Mouse (Mus musculus): Measurements from ENCODE around the gene Sspo. TPM values are rescaled to one million over a fixed set of nuclear protein-coding genes. Genes with fewer than 3 reads are reported as not detected.

The Sspo gene
- polyA plus RNA-seq, 1 experiment from 2014 or later = 0.54 TPM

DNA sequence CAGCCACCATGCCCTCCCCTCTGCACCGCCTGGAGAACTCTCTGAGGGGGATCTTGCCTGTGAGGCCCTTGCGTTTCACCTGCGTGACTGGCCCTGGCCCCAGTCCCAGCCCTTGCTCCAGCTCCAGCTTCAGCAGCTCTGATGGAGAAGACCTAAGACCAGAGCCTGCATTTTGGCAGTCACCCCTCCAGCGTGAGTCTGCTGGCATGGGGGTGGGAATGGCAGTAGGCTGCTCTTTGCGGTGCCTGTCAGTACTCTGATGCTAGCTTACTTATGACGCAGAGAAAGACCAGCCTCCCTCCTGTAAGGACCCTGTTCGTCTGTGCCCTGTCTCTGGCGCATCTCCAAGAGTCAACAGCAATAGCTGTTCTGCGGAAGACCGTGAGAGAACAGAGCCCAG lies 34.9 kb upstream of the Sspo start:
- Histone ChIP-seq H3K9ac (ENCODE audit: low read depth, low read length) (no peak overlapping the region), H3K4me2 (no peak overlapping the region), H3K9me3 (replicated peaks; ENCODE audit: control insufficient read depth, low read length) (no peaks in the 10 kb centered on the region), H3K4me3 (ENCODE audit: low read depth, low read length) (no peak overlapping the region), H3K4me1 (ENCODE audit: control insufficient read depth, insufficient read depth, low read length) (no peaks in the 10 kb centered on the region), H3K27me3 (ENCODE audit: control insufficient read depth, insufficient read depth, low read length) (no peaks in the 10 kb centered on the region), H3K27ac (ENCODE audit: low read depth, low read length) (no peak overlapping the region), H3K36me3 (ENCODE audit: control insufficient read depth, insufficient read depth, low read length) (peaks cover 58% of the 10 kb centered on the region)
- 77% methylated on average over 10 of the region's 10 CpGs for WGBS (ENCODE audit: insufficient replicate concordance)
- ATAC-seq (replicated peaks; ENCODE audit: insufficient number of reproducible peaks, low FRiP score, low TSS enrichment) = no peak

DNA sequence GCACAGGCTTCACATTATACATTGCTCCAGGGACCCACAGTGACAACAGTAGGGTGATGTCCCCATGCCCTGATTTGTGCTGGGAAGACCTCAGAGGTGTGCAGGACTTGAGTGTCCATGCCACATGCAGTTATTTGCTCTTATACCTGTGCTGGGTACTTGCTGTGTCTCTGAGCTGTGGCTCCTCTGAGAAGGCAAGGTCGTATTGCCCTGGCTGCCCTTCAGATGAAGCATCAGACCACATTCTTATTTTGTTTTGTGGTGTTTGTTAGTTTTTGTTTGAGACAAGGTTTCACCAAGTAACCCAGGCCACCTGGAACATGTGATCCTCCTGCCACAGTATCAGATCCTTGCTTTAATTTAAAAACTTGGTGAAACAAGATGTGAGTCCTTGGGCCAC lies 33.1 kb upstream of the Sspo start:
- Histone ChIP-seq H3K4me1 (ENCODE audit: control insufficient read depth, insufficient read depth, low read length) (no peaks in the 10 kb centered on the region), H3K27me3 (ENCODE audit: control insufficient read depth, insufficient read depth, low read length) (no peaks in the 10 kb centered on the region), H3K9me3 (replicated peaks; ENCODE audit: control insufficient read depth, low read length) (no peaks in the 10 kb centered on the region), H3K36me3 (ENCODE audit: control insufficient read depth, insufficient read depth, low read length) (peaks cover 47% of the 10 kb centered on the region), H3K4me2 (no peak overlapping the region), H3K27ac (ENCODE audit: low read depth, low read length) (no peak overlapping the region), H3K9ac (ENCODE audit: low read depth, low read length) (no peak overlapping the region), H3K4me3 (ENCODE audit: low read depth, low read length) (no peak overlapping the region)
- no peak for ATAC-seq (replicated peaks; ENCODE audit: insufficient number of reproducible peaks, low FRiP score, low TSS enrichment)
- WGBS (ENCODE audit: insufficient replicate concordance) = 68% methylated on average over 1 of the region's 1 CpGs

DNA sequence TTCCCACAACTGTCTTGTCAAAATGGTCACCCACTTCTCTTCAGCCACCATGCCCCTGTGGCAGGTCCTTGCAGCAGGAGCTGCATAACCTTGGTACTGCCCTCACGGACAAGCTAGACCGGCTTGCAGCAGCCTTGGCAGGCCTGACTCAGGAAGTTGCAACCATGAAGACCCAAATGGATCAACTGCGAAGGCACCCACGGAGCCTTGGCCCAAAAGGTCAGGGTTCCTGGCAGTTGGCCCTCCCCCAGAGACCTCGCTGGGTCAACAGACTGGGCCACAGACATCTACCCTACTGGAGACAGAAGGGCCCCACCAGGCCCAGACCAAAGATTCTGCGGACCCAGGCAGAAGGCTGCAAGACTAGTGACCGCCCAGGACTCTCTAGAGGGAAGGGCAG lies 32.4 kb upstream of the Sspo start:
- no peaks in the 10 kb centered on the region for H3K9me3 ChIP-seq (replicated peaks; ENCODE audit: control insufficient read depth, low read length)
- peaks cover 45% of the 10 kb centered on the region for H3K36me3 ChIP-seq (ENCODE audit: control insufficient read depth, insufficient read depth, low read length)
- no peak overlapping the region for H3K4me3 ChIP-seq (ENCODE audit: low read depth, low read length)
- 93% methylated on average over 7 of the region's 7 CpGs for WGBS (ENCODE audit: insufficient replicate concordance)
- no peaks in the 10 kb centered on the region for H3K27me3 ChIP-seq (ENCODE audit: control insufficient read depth, insufficient read depth, low read length)
- H3K27ac ChIP-seq (ENCODE audit: low read depth, low read length) = no peak overlapping the region
- no peak overlapping the region for H3K9ac ChIP-seq (ENCODE audit: low read depth, low read length)
- H3K4me2 ChIP-seq = no peak overlapping the region
- no peaks in the 10 kb centered on the region for H3K4me1 ChIP-seq (ENCODE audit: control insufficient read depth, insufficient read depth, low read length)
- ATAC-seq (replicated peaks; ENCODE audit: insufficient number of reproducible peaks, low FRiP score, low TSS enrichment) = no peak

GRCm38 (mm10) chr6:48416486-48416885 lies 31.5 kb upstream of the Sspo start:
- H3K4me3 ChIP-seq (ENCODE audit: low read depth, low read length) = no peak overlapping the region
- H3K4me1 ChIP-seq (ENCODE audit: control insufficient read depth, insufficient read depth, low read length) = no peaks in the 10 kb centered on the region
- 78% methylated on average over 2 of the region's 2 CpGs for WGBS (ENCODE audit: insufficient replicate concordance)
- peaks cover 45% of the 10 kb centered on the region for H3K36me3 ChIP-seq (ENCODE audit: control insufficient read depth, insufficient read depth, low read length)
- no peaks in the 10 kb centered on the region for H3K9me3 ChIP-seq (replicated peaks; ENCODE audit: control insufficient read depth, low read length)
- H3K4me2 ChIP-seq = no peak overlapping the region
- H3K27ac ChIP-seq (ENCODE audit: low read depth, low read length) = no peak overlapping the region
- H3K27me3 ChIP-seq (ENCODE audit: control insufficient read depth, insufficient read depth, low read length) = no peaks in the 10 kb centered on the region
- no peak overlapping the region for H3K9ac ChIP-seq (ENCODE audit: low read depth, low read length)
- ATAC-seq (replicated peaks; ENCODE audit: insufficient number of reproducible peaks, low FRiP score, low TSS enrichment) = no peak

- H3K36me3 ChIP-seq (ENCODE audit: control insufficient read depth, insufficient read depth, low read length) = peaks cover 16% of the 10 kb centered on the region; the same call in 1 of the 2 replicates
- WGBS (ENCODE audit: insufficient replicate concordance) = 11% methylated on average over 2 of the region's 2 CpGs
- no peak for ATAC-seq (replicated peaks; ENCODE audit: insufficient number of reproducible peaks, low FRiP score, low TSS enrichment)
- no peaks in the 10 kb centered on the region for H3K27me3 ChIP-seq (ENCODE audit: control insufficient read depth, insufficient read depth, low read length)
- no peak overlapping the region for H3K4me3 ChIP-seq (ENCODE audit: low read depth, low read length)
- H3K4me1 ChIP-seq (ENCODE audit: control insufficient read depth, insufficient read depth, low read length) = no peaks in the 10 kb centered on the region
- no peak overlapping the region for H3K4me2 ChIP-seq
- H3K9ac ChIP-seq (ENCODE audit: low read depth, low read length) = no peak overlapping the region
- H3K27ac ChIP-seq (ENCODE audit: low read depth, low read length) = no peak overlapping the region
- no peaks in the 10 kb centered on the region for H3K9me3 ChIP-seq (replicated peaks; ENCODE audit: control insufficient read depth, low read length)
Measured at GRCm38 (mm10) chr6:48420647-48421046, 27.4 kb upstream of the Sspo start.

- Histone ChIP-seq H3K4me1 (ENCODE audit: control insufficient read depth, insufficient read depth, low read length) (no peaks in the 10 kb centered on the region), H3K4me2 (no peak overlapping the region), H3K4me3 (ENCODE audit: low read depth, low read length) (no peak overlapping the region), H3K36me3 (ENCODE audit: control insufficient read depth, insufficient read depth, low read length) (peaks cover 3% of the 10 kb centered on the region; the same call in 1 of the 2 replicates), H3K9me3 (replicated peaks; ENCODE audit: control insufficient read depth, low read length) (no peaks in the 10 kb centered on the region), H3K9ac (ENCODE audit: low read depth, low read length) (no peak overlapping the region), H3K27ac (ENCODE audit: low read depth, low read length) (no peak overlapping the region), H3K27me3 (ENCODE audit: control insufficient read depth, insufficient read depth, low read length) (no peaks in the 10 kb centered on the region; the same call in 1 of the 2 replicates)
- 65% methylated on average over 3 of the region's 3 CpGs for WGBS (ENCODE audit: insufficient replicate concordance)
- ATAC-seq (replicated peaks; ENCODE audit: insufficient number of reproducible peaks, low FRiP score, low TSS enrichment) = no peak
Measured at GRCm38 (mm10) chr6:48423336-48423735, 24.7 kb upstream of the Sspo start.

- WGBS (ENCODE audit: insufficient replicate concordance) = 65% methylated on average over 5 of the region's 5 CpGs
- ATAC-seq (replicated peaks; ENCODE audit: insufficient number of reproducible peaks, low FRiP score, low TSS enrichment) = no peak
- no peak overlapping the region for H3K27ac ChIP-seq (ENCODE audit: low read depth, low read length)
Measured at GRCm38 (mm10) chr6:48424074-48424473, 24.0 kb upstream of the Sspo start.

DNA sequence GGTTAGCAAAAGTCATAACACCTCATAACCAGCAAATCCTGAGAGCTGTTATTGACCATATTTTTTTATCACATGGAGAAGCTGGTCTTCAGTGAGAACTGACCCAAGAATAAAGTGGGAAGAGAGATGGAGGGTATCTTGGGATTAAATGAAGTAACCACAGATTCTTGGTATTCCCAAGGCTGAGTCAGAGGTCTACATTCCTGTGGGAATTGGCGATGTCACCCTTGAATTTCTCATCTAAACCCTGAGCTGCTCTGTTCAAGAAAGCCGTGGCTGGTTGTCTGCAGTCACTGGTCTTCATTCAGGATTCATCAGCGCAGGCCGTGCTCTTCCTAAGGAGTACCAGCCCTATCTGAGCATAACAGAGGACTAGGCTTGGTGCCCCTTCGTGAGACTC lies 21.1 kb upstream of the Sspo start:
- Histone ChIP-seq H3K4me1 (ENCODE audit: control insufficient read depth, insufficient read depth, low read length) (no peaks in the 10 kb centered on the region), H3K27ac (ENCODE audit: low read depth, low read length) (no peak overlapping the region), H3K27me3 (ENCODE audit: control insufficient read depth, insufficient read depth, low read length) (no peaks in the 10 kb centered on the region; the same call in 1 of the 2 replicates), H3K4me3 (ENCODE audit: low read depth, low read length) (no peak overlapping the region), H3K4me2 (no peak overlapping the region), H3K9me3 (replicated peaks; ENCODE audit: control insufficient read depth, low read length) (no peaks in the 10 kb centered on the region), H3K9ac (ENCODE audit: low read depth, low read length) (no peak overlapping the region), H3K36me3 (ENCODE audit: control insufficient read depth, insufficient read depth, low read length) (no peaks in the 10 kb centered on the region)
- WGBS (ENCODE audit: insufficient replicate concordance) = 68% methylated on average over 5 of the region's 5 CpGs
- ATAC-seq (replicated peaks; ENCODE audit: insufficient number of reproducible peaks, low FRiP score, low TSS enrichment) = no peak

More at GRCm38 (mm10) chr6:48424074-48424473, 24.0 kb upstream of the Sspo start:
- Histone ChIP-seq H3K9me3 (replicated peaks; ENCODE audit: control insufficient read depth, low read length) (no peaks in the 10 kb centered on the region), H3K4me2 (no peak overlapping the region), H3K4me1 (ENCODE audit: control insufficient read depth, insufficient read depth, low read length) (no peaks in the 10 kb centered on the region), H3K36me3 (ENCODE audit: control insufficient read depth, insufficient read depth, low read length) (no peaks in the 10 kb centered on the region), H3K9ac (ENCODE audit: low read depth, low read length) (no peak overlapping the region), H3K27me3 (ENCODE audit: control insufficient read depth, insufficient read depth, low read length) (no peaks in the 10 kb centered on the region; the same call in 1 of the 2 replicates), H3K4me3 (ENCODE audit: low read depth, low read length) (no peak overlapping the region)

DNA sequence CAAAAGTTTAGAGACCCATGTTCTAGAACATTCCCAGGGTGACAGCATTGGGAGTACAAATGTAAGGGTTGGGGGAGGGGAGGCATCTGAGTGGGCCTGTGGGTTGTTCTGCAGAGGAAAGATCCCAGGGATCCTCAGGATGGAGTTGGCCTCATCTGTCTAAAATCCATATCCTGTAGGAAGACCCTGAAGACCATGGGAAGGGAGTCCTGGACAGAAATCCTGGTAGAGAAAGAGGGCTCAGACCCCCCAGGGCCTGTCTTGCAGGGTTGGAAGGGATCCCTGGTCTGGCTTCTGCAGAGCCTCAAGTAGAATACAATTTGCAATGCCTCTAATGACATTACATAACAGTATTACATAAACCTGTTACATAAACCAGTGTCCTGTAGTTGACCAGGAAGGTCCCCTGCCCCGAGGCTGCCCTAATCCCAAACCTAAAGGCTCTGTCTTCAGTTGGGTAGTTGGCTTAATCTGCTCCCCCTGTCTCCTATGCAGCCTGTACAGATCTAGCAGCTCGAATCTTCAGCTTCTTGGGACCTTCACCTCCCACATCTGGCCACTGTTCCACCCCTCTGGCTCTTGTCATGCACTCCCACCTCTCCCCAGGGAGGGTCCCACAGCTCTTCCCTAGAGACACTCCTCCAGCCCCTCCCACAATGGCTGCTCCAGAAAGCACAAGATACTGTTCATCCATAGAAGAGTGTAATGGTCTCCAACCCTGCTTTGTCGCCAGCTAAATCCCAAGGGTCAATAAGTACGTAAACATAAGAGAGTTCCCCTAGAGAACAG lies 19.1 kb upstream of the Sspo start:
- H3K4me2 ChIP-seq = no peak overlapping the region
- no peak for ATAC-seq (replicated peaks; ENCODE audit: insufficient number of reproducible peaks, low FRiP score, low TSS enrichment)
- no peak overlapping the region for H3K9ac ChIP-seq (ENCODE audit: low read depth, low read length)
- H3K36me3 ChIP-seq (ENCODE audit: control insufficient read depth, insufficient read depth, low read length) = no peaks in the 10 kb centered on the region
- no peaks in the 10 kb centered on the region; the same call in 1 of the 2 replicates for H3K27me3 ChIP-seq (ENCODE audit: control insufficient read depth, insufficient read depth, low read length)
- H3K27ac ChIP-seq (ENCODE audit: low read depth, low read length) = no peak overlapping the region
- H3K9me3 ChIP-seq (replicated peaks; ENCODE audit: control insufficient read depth, low read length) = no peaks in the 10 kb centered on the region
- 63% methylated on average over 4 of the region's 4 CpGs for WGBS (ENCODE audit: insufficient replicate concordance)
- peaks cover 9% of the 10 kb centered on the region for H3K4me1 ChIP-seq (ENCODE audit: control insufficient read depth, insufficient read depth, low read length)
- no peak overlapping the region for H3K4me3 ChIP-seq (ENCODE audit: low read depth, low read length)
